Mouse (Mus musculus): ENCODE data around the gene Tmem150a.

Gene Tmem150a

GRCm38 (mm10) chr6:72345633-72346032 lies 9.6 kb upstream of the Tmem150a start:
- Histone ChIP-seq H3K27me3 (ENCODE audit: insufficient read depth, low read length) (no peaks in the 10 kb centered on the region; the same call in 1 of the 2 replicates), H3K9me3 (ENCODE audit: low read length) (no peaks in the 10 kb centered on the region), H3K4me3 (replicated peaks; ENCODE audit: low read length) (peak overlapping the region; percentile 95; the same call in 1 of the 2 replicates), H3K36me3 (ENCODE audit: insufficient read depth, low read length) (peaks cover 45% of the 10 kb centered on the region), H3K4me1 (replicated peaks; ENCODE audit: low read depth, low read length) (peaks cover 42% of the 10 kb centered on the region)
- TF ChIP-seq NANOG (IDR thresholded peaks at IDR 0.05; ENCODE audit: borderline replicate concordance, low read length) (no peak), CTCF (conservative IDR thresholded peaks at IDR 0.05; ENCODE audit: low read length) (no peak), POU5F1 (IDR thresholded peaks at IDR 0.05; ENCODE audit: borderline replicate concordance, low read length) (no peak)

- no peaks in the 10 kb centered on the region for H3K9me3 ChIP-seq (ENCODE audit: low read length)
- peaks cover 42% of the 10 kb centered on the region for H3K4me1 ChIP-seq (replicated peaks; ENCODE audit: low read depth, low read length)
- no peaks in the 10 kb centered on the region; the same call in 1 of the 2 replicates for H3K27me3 ChIP-seq (ENCODE audit: insufficient read depth, low read length)
- H3K4me3 ChIP-seq (replicated peaks; ENCODE audit: low read length), result 0 out of 2 replicates have a peak overlapping the region, but pooled peaks have one; percentile 88
- peaks cover 45% of the 10 kb centered on the region for H3K36me3 ChIP-seq (ENCODE audit: insufficient read depth, low read length)
- TF ChIP-seq NANOG (IDR thresholded peaks at IDR 0.05; ENCODE audit: borderline replicate concordance, low read length), result no peak
- TF ChIP-seq POU5F1 (IDR thresholded peaks at IDR 0.05; ENCODE audit: borderline replicate concordance, low read length), result no peak
- no peak for TF ChIP-seq CTCF (conservative IDR thresholded peaks at IDR 0.05; ENCODE audit: low read length)
Measured at GRCm38 (mm10) chr6:72346261-72346660, 9.0 kb upstream of the Tmem150a start.

GRCm38 (mm10) chr6:72347166-72347941 lies 7.9 kb upstream of the Tmem150a start, which contains the start of gene 0610030E20Rik:
TSS of gene 0610030E20Rik (plus strand) at chr6:72347317.
- peaks cover 42% of the 10 kb centered on the region for H3K4me1 ChIP-seq (replicated peaks; ENCODE audit: low read depth, low read length)
- TF ChIP-seq CTCF (conservative IDR thresholded peaks at IDR 0.05; ENCODE audit: low read length) (no peak), POU5F1 (IDR thresholded peaks at IDR 0.05; ENCODE audit: borderline replicate concordance, low read length) (no peak), NANOG (IDR thresholded peaks at IDR 0.05; ENCODE audit: borderline replicate concordance, low read length) (no peak)
- peaks cover 38% of the 10 kb centered on the region for H3K36me3 ChIP-seq (ENCODE audit: insufficient read depth, low read length)
- H3K9me3 ChIP-seq (ENCODE audit: low read length), result no peaks in the 10 kb centered on the region
- peak within 1 kb of the TSS; percentile 88 for H3K4me3 ChIP-seq (replicated peaks; ENCODE audit: low read length)
- H3K27me3 ChIP-seq (ENCODE audit: insufficient read depth, low read length), result no peaks in the 10 kb centered on the region; the same call in 1 of the 2 replicates

GRCm38 (mm10) chr6:72348411-72348810 lies 6.8 kb upstream of the Tmem150a start:
- no peaks in the 10 kb centered on the region; the same call in 1 of the 2 replicates for H3K27me3 ChIP-seq (ENCODE audit: insufficient read depth, low read length)
- peak overlapping the region; percentile 88; the same call in 1 of the 2 replicates for H3K4me3 ChIP-seq (replicated peaks; ENCODE audit: low read length)
- peaks cover 36% of the 10 kb centered on the region for H3K36me3 ChIP-seq (ENCODE audit: insufficient read depth, low read length)
- peaks cover 48% of the 10 kb centered on the region for H3K4me1 ChIP-seq (replicated peaks; ENCODE audit: low read depth, low read length)
- no peaks in the 10 kb centered on the region for H3K9me3 ChIP-seq (ENCODE audit: low read length)
- no peak for TF ChIP-seq CTCF (conservative IDR thresholded peaks at IDR 0.05; ENCODE audit: low read length)

GRCm38 (mm10) chr6:72350214-72350613 lies 5.0 kb upstream of the Tmem150a start:
- H3K4me3 ChIP-seq (replicated peaks; ENCODE audit: low read length), result no peak overlapping the region
- TF ChIP-seq NANOG (IDR thresholded peaks at IDR 0.05; ENCODE audit: borderline replicate concordance, low read length) (no peak), POU5F1 (IDR thresholded peaks at IDR 0.05; ENCODE audit: borderline replicate concordance, low read length) (no peak), CTCF (conservative IDR thresholded peaks at IDR 0.05; ENCODE audit: low read length) (no peak)
- no peaks in the 10 kb centered on the region for H3K9me3 ChIP-seq (ENCODE audit: low read length)
- peaks cover 36% of the 10 kb centered on the region for H3K36me3 ChIP-seq (ENCODE audit: insufficient read depth, low read length)
- peaks cover 44% of the 10 kb centered on the region for H3K4me1 ChIP-seq (replicated peaks; ENCODE audit: low read depth, low read length)
- peaks cover 10% of the 10 kb centered on the region for H3K27me3 ChIP-seq (ENCODE audit: insufficient read depth, low read length)

GRCm38 (mm10) chr6:72352636-72353405 lies 2.4 kb upstream of the Tmem150a start:
- H3K36me3 ChIP-seq (ENCODE audit: insufficient read depth, low read length), result peaks cover 45% of the 10 kb centered on the region
- peaks cover 24% of the 10 kb centered on the region for H3K27me3 ChIP-seq (ENCODE audit: insufficient read depth, low read length)
- no peak for TF ChIP-seq CTCF (conservative IDR thresholded peaks at IDR 0.05; ENCODE audit: low read length)
- TF ChIP-seq NANOG (IDR thresholded peaks at IDR 0.05; ENCODE audit: borderline replicate concordance, low read length), result no peak
- no peak for TF ChIP-seq POU5F1 (IDR thresholded peaks at IDR 0.05; ENCODE audit: borderline replicate concordance, low read length)
- H3K4me1 ChIP-seq (replicated peaks; ENCODE audit: low read depth, low read length), result peaks cover 43% of the 10 kb centered on the region
- no peaks in the 10 kb centered on the region for H3K9me3 ChIP-seq (ENCODE audit: low read length)
- no peak overlapping the region for H3K4me3 ChIP-seq (replicated peaks; ENCODE audit: low read length)

- Histone ChIP-seq H3K9me3 (ENCODE audit: low read length) (no peaks in the 10 kb centered on the region), H3K4me1 (replicated peaks; ENCODE audit: low read depth, low read length) (peaks cover 43% of the 10 kb centered on the region), H3K4me3 (replicated peaks; ENCODE audit: low read length) (no peak overlapping the region), H3K27me3 (ENCODE audit: insufficient read depth, low read length) (peaks cover 24% of the 10 kb centered on the region), H3K36me3 (ENCODE audit: insufficient read depth, low read length) (peaks cover 49% of the 10 kb centered on the region)
- TF ChIP-seq NANOG (IDR thresholded peaks at IDR 0.05; ENCODE audit: borderline replicate concordance, low read length) (no peak), CTCF (conservative IDR thresholded peaks at IDR 0.05; ENCODE audit: low read length) (no peak), POU5F1 (IDR thresholded peaks at IDR 0.05; ENCODE audit: borderline replicate concordance, low read length) (no peak)
Measured at GRCm38 (mm10) chr6:72354025-72354424, 1.2 kb upstream of the Tmem150a start.

- peaks cover 48% of the 10 kb centered on the region for H3K36me3 ChIP-seq (ENCODE audit: insufficient read depth, low read length)
- no peak for TF ChIP-seq CTCF (conservative IDR thresholded peaks at IDR 0.05; ENCODE audit: low read length)
- no peak for TF ChIP-seq POU5F1 (IDR thresholded peaks at IDR 0.05; ENCODE audit: borderline replicate concordance, low read length)
- no peak for TF ChIP-seq NANOG (IDR thresholded peaks at IDR 0.05; ENCODE audit: borderline replicate concordance, low read length)
- H3K4me3 ChIP-seq (replicated peaks; ENCODE audit: low read length), result peak overlapping the region; percentile 87
- no peaks in the 10 kb centered on the region for H3K9me3 ChIP-seq (ENCODE audit: low read length)
- H3K27me3 ChIP-seq (ENCODE audit: insufficient read depth, low read length), result peaks cover 24% of the 10 kb centered on the region
- peaks cover 61% of the 10 kb centered on the region for H3K4me1 ChIP-seq (replicated peaks; ENCODE audit: low read depth, low read length)
Measured at GRCm38 (mm10) chr6:72356001-72356532, 820 bp downstream of the Tmem150a start.

Data from E14TG2a.4 (cell line).